Mouse (Mus musculus): ENCODE measurements around the gene Mindy1.

Gene Mindy1

GRCm38 (mm10) chr3:95266052-95266451, 15.1 kb upstream of the Mindy1 start:
- DNase-seq (ENCODE audit: extremely low read depth, low read depth, low spot score): no peak

GRCm38 (mm10) chr3:95267855-95268254, 13.3 kb upstream of the Mindy1 start:
- DNase-seq (ENCODE audit: extremely low read depth, low read depth, low spot score): no peak

GRCm38 (mm10) chr3:95269789-95270188, 11.4 kb upstream of the Mindy1 start:
- no peak for DNase-seq (ENCODE audit: extremely low read depth, low read depth, low spot score)

GRCm38 (mm10) chr3:95270766-95271364, 10.3 kb upstream of the Mindy1 start:
- DNase-seq (ENCODE audit: extremely low read depth, low read depth, low spot score): no peak

- DNase-seq (ENCODE audit: extremely low read depth, low read depth, low spot score): no peak
Measured at GRCm38 (mm10) chr3:95273471-95273870, 7.7 kb upstream of the Mindy1 start.

- no peak for DNase-seq (ENCODE audit: extremely low read depth, low read depth, low spot score)
Measured at GRCm38 (mm10) chr3:95274453-95274852, 6.7 kb upstream of the Mindy1 start.

- no peak for DNase-seq (ENCODE audit: extremely low read depth, low read depth, low spot score)
Measured at GRCm38 (mm10) chr3:95275161-95275560, 6.0 kb upstream of the Mindy1 start.

GRCm38 (mm10) chr3:95276428-95276934, 4.7 kb upstream of the Mindy1 start:
- DNase-seq (ENCODE audit: extremely low read depth, low read depth, low spot score): no peak

- no peak for DNase-seq (ENCODE audit: extremely low read depth, low read depth, low spot score)
Measured at GRCm38 (mm10) chr3:95277149-95277551, 4.0 kb upstream of the Mindy1 start.

- DNase-seq (ENCODE audit: extremely low read depth, low read depth, low spot score): no peak
Measured at GRCm38 (mm10) chr3:95280747-95281146, 398 bp upstream of the Mindy1 start.

GRCm38 (mm10) chr3:95282381-95282864, 1.3 kb downstream of the Mindy1 start:
- peak; percentile 88 for DNase-seq (ENCODE audit: extremely low read depth, low read depth, low spot score)

- DNase-seq (ENCODE audit: extremely low read depth, low read depth, low spot score): no peak
Measured at GRCm38 (mm10) chr3:95282865-95283588, 1.9 kb downstream of the Mindy1 start.

- no peak for DNase-seq (ENCODE audit: extremely low read depth, low read depth, low spot score)
Measured at GRCm38 (mm10) chr3:95283589-95283941, 2.4 kb downstream of the Mindy1 start.

- DNase-seq (ENCODE audit: extremely low read depth, low read depth, low spot score): no peak
Measured at GRCm38 (mm10) chr3:95284062-95284461, 2.9 kb downstream of the Mindy1 start.

GRCm38 (mm10) chr3:95284501-95285281, 3.5 kb downstream of the Mindy1 start:
- no peak for DNase-seq (ENCODE audit: extremely low read depth, low read depth, low spot score)

- DNase-seq (ENCODE audit: extremely low read depth, low read depth, low spot score): no peak
Measured at GRCm38 (mm10) chr3:95285390-95285789, 4.2 kb downstream of the Mindy1 start.

GRCm38 (mm10) chr3:95286011-95286410, 4.9 kb downstream of the Mindy1 start:
- no peak for DNase-seq (ENCODE audit: extremely low read depth, low read depth, low spot score)

- DNase-seq (ENCODE audit: extremely low read depth, low read depth, low spot score): no peak
Measured at GRCm38 (mm10) chr3:95286510-95286909, 5.4 kb downstream of the Mindy1 start.

GRCm38 (mm10) chr3:95287541-95287940, 6.4 kb downstream of the Mindy1 start:
- no peak for DNase-seq (ENCODE audit: extremely low read depth, low read depth, low spot score)

- DNase-seq (ENCODE audit: extremely low read depth, low read depth, low spot score): no peak
Measured at GRCm38 (mm10) chr3:95289419-95289818, 8.3 kb downstream of the Mindy1 start.

- no peak for DNase-seq (ENCODE audit: extremely low read depth, low read depth, low spot score)
Measured at GRCm38 (mm10) chr3:95290156-95290555, 9.0 kb downstream of the Mindy1 start.

GRCm38 (mm10) chr3:95291041-95291440, 9.9 kb downstream of the Mindy1 start:
- no peak for DNase-seq (ENCODE audit: extremely low read depth, low read depth, low spot score)
